Mouse (Mus musculus) thymus, postnatal 4 days (tissue): Measurements from ENCODE around the gene Sorl1.

Experiments used
- DNase-seq: peaks from one replicate; pipeline ENCODE4 v3.0.0; 2021

Gene Sorl1

GRCm38 (mm10) chr9:42123713-42124576, at the start of gene Sorl1:
Gene Sorl1, minus strand, starts transcription at chr9:42124297.
- DNase-seq: peak; percentile 86

DNA sequence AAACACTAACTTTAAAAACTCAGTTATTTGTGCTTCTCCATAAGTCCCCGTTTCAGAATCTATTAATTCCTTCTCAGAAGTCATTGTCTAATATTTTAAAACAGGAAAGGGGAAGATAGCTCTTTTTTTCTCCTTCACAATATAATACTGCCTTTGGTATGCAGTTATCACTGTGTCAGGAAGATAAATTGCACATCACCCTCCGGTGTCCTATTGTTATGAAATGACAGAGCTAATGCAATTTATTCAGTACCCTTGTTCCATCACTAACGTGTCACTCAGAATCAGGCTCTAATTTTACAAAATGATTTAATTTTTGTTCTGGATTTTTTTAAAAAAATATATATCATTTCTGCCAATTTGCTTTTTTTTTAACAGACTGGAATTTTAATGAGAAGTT, 49.7 kb upstream of the Sorl1 start:
- no peak for DNase-seq

- DNase-seq: no peak
Measured at GRCm38 (mm10) chr9:42169491-42169890, 45.4 kb upstream of the Sorl1 start.

DNA sequence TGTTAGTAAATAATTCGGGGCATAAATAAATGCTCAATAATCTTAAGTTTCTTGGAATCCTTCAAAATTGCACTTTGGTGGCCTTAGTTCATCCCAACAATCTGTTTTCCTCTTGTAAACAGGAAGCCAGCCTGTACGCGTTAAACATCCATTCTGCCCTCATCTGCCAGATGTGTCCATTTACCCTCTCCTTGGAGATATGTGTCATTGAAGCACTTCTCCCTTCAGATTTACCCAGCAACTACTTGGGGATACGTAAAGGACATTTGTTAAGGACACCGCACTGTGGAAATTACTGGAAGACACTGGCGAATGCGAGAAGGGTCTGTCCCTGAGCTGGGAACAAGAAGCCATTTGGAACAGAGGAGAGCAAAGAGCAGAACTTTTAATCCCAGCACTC, 44.9 kb upstream of the Sorl1 start:
- DNase-seq: no peak

- DNase-seq: no peak
Measured at GRCm38 (mm10) chr9:42164930-42165329, 40.8 kb upstream of the Sorl1 start.

DNA sequence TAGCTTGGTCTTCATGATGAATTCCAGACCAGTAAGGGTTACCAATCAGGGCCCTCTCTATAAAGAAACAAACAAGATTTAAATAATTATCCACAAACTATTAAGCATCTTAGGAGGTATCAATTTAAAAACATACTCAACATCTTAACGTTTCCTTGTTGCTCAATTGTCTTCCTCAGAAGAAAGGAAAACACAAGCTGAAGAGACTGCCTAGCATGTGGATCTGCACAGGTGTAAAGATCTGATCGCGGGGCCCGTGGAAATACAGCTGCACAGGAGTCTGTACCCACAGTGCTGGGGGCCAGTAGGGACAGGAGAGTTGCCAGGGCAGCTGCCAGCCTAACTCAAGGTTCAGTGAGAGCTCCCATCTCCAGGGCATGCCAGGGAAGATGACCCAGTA, 38.9 kb upstream of the Sorl1 start:
- DNase-seq: no peak

DNA sequence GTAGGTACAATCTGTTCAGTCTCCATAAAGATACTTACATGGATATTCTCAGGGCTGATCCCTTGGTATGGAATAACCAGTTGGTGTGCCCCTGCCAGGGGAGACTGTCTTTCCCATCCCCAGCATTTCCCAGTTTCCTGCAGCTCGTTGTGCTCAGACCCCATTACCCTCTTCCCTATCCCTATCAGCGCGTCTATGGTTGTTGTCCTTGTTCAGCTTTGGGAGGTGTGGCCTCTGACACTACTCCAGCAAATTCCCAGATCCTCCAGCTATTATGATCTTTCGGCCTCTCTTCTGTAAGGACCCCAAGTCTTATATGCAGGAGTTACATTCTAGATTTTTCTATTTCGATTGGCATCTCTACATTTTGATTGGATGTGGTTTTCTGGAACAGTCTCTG, 35.3 kb upstream of the Sorl1 start:
- no peak for DNase-seq

- peak; percentile 11 for DNase-seq
Measured at GRCm38 (mm10) chr9:42158652-42159051, 34.6 kb upstream of the Sorl1 start.

DNA sequence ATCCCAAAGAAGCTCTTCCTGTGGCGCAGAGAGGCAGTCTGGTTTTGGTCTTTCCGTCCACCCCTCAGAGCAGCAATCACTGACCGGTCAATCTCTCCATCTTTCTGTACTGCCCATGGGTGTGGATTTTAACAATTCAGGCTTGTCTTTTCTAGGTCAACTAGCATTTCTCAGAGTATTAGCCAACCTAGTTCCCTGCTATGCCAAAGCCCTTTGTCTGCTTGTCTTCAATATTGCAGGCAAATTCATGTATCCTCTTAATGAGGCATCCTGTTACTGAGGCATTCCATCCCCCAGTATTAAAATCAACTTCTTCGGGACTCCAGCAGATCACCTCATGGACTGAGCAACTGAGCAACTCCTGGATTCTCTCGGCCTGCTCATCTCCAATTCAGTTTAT, 33.9 kb upstream of the Sorl1 start:
- DNase-seq: no peak

- no peak for DNase-seq
Measured at GRCm38 (mm10) chr9:42156566-42156965, 32.5 kb upstream of the Sorl1 start.

DNA sequence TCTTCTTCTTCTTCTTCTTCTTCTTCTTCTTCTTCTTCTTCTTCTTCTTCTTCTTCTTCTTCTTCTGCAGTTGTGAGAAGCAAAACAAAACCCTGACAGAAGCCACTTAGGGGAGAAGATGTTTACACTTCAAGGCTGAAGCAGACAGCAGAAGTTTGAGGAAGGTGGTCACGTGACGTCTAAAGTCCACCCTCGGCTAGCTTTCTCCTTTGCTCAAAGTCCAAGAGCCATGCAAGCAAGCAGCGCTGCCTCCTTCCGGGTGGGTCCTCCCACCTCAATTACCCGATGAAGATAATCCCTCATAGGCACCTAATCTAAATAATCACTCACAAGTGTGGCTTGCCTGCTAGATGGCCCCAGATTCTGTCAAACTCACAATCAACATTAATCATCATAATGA, 30.6 kb upstream of the Sorl1 start:
- DNase-seq: no peak

DNA sequence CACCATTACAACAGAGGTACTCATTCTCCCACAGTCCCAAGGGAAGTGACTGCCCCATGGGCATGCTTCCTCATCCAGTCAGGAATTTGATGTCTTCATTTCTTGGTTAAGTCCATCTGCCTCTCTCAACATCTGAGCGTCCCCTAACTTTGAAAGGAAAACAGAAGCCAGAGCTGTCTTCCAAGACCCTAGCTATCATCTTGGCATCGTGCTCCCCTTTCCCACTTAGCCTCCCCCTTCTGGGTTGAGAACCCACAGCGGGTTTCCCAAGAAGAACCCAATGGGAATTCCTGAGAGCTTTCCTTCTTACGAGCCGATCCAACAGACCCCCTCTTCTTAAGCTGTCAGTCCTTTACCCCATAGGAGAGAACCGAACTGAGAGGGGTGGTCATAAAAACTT, 24.7 kb upstream of the Sorl1 start:
- DNase-seq: no peak

DNA sequence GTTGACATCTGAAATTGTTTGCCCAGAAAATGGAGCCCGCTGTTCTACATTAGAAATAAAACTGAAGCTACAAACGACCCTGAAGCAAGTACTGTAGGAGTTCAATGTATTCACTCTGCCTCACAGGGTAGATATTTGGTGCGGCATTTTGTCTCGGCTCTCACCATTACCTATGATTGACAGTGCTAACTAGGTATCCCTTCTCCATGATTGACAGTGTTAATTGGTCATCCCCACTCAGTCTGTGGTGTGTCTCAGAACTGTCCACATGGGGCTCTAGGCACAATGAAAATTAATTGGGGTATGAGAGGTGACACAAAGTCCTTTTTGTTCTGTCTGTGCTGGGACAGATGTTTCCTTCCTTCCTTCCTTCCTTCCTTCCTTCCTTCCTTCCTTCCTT, 23.9 kb upstream of the Sorl1 start:
- no peak for DNase-seq

GRCm38 (mm10) chr9:42146463-42146862, 22.4 kb upstream of the Sorl1 start:
- DNase-seq: no peak

GRCm38 (mm10) chr9:42141549-42142210, 17.6 kb upstream of the Sorl1 start:
- peak; percentile 26 for DNase-seq

DNA sequence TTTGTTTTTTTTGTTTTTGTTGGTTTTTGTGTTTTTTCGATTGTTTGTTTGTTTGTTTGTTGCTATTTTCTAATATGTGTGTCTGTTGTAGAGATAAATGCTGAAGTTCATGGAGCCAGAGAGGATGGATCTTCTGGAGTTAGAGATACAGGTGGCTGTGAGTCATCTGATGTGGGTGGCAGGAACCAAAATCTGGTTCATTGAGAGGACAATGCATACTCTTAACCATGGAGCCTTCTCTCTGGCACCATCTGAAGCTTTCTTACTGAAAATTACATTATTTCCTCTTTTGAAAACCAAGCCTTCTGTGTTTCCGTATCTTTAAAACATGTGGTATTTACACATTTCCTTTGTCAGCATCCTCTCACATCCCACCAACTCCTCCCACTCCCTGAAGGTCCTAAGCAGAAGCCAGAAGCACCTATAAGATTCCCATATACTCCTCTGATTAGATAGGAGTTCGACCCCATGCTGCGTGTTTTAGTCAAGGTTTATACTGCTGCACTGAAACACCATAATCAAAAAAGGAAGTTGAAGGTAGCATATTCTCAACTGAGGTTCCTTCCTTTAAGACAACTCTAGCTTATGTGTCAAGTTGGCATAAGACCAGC, 14.3 kb upstream of the Sorl1 start:
- no peak for DNase-seq

GRCm38 (mm10) chr9:42137578-42137977, 13.5 kb upstream of the Sorl1 start:
- no peak for DNase-seq

GRCm38 (mm10) chr9:42130793-42131760, 7.0 kb upstream of the Sorl1 start:
- DNase-seq: no peak

DNA sequence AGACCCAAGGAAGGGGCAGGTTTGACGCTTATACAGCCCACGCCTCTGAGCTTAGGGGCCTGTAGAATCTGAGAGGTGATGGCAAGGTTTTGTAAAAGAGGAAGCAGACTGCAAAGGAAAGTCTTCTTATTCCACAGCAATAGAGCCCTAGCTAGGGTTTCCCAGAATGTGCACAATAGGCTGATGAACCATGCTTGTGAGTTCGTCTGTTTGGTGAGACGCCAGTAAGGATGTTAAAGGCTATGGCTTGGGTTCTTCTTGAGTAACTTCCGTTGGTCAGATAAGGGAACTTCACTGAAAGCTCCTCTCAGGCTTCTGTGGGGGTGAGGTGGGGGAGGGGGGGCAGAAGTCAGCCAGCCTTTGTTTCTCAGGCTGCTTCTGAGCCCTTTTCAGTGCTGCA, 3.9 kb upstream of the Sorl1 start:
- no peak for DNase-seq

GRCm38 (mm10) chr9:42125262-42125982, 1.3 kb upstream of the Sorl1 start:
- DNase-seq: no peak

DNA sequence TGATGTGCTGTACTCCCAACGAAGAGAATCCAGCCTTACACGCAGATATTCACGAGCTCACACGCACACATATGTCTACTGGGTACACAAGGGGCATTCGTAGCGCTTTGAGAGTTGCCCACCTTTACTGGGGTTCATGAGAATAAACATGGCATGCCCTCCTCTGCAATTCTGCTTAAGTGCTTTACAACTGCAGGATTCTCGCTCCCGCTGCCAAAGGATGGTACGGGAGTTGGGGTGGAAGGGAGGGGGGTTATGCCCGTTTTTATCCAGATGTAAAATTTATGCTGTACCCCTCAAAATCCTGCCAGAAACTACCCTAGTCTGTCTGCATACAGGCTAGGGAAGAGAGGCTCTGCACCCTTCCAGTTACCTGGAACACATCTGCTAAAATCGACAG, 893 bp downstream of the Sorl1 start:
- DNase-seq: no peak

GRCm38 (mm10) chr9:42122441-42122840, 1.7 kb downstream of the Sorl1 start:
- DNase-seq: no peak
